Mouse (Mus musculus) stomach, postnatal 0 days (tissue): ENCODE data around the gene Zbp1. TPM values are rescaled to one million over a fixed set of nuclear protein-coding genes. Genes with fewer than 3 reads are reported as not detected.

Source experiments
- ATAC-seq: fragments of 200-750 bp; cut with Nextera tagmentation; 2 replicates; pipeline ENCODE4 v1.8.0; 2017; ENCODE audit not compliant: low FRiP score, low TSS enrichment
- DNase-seq: peaks from one replicate; pipeline ENCODE4 v3.0.0-alpha.2; 2016; ENCODE audit warnings: low spot score
- H3K27ac ChIP-seq: fragments of 300-500 bp; sonication (generic); replicated peaks from 2 replicates; pipeline ENCODE4 v1.5.1; 2014; ENCODE audit warnings: mild to moderate bottlenecking, control low read depth
- H3K27me3 ChIP-seq: fragments of 300-500 bp; sonication (generic); 2 replicates; pipeline ENCODE4 v1.6.1; 2014; ENCODE audit warnings: low read length; ENCODE audit not compliant: control insufficient read depth, insufficient read depth
- H3K36me3 ChIP-seq: fragments of 300-500 bp; sonication (generic); 2 replicates; pipeline ENCODE4 v1.6.1; 2014; ENCODE audit warnings: low read length, mixed read lengths; ENCODE audit not compliant: control insufficient read depth, insufficient read depth
- H3K4me1 ChIP-seq: fragments of 300-500 bp; sonication (generic); replicated peaks from 2 replicates; pipeline ENCODE4 v1.6.1; 2014; ENCODE audit warnings: antibody characterized with exemption; ENCODE audit not compliant: control insufficient read depth, insufficient read depth
- H3K4me2 ChIP-seq: fragments of 300-500 bp; sonication (generic); replicated peaks from 2 replicates; pipeline ENCODE4 v1.6.1; 2014; ENCODE audit warnings: low read depth, mild to moderate bottlenecking, control low read depth, moderate library complexity
- H3K4me3 ChIP-seq: fragments of 300-500 bp; sonication (generic); 2 replicates; pipeline ENCODE4 v1.5.1; 2014; ENCODE audit warnings: low read depth, low read length, control low read depth
- H3K9ac ChIP-seq: fragments of 300-500 bp; sonication (generic); 2 replicates; pipeline ENCODE4 v1.6.1; 2014; ENCODE audit warnings: mild to moderate bottlenecking, low read length, control low read depth, mixed read lengths
- H3K9me3 ChIP-seq: fragments of 300-500 bp; sonication (generic); 2 replicates; pipeline ENCODE4 v1.6.1; 2016; ENCODE audit warnings: low read length; ENCODE audit not compliant: control insufficient read depth
- CTCF ChIP-seq: IDR thresholded peaks from 2 replicates; pipeline ENCODE4 v1.5.1; 2016; ENCODE audit warnings: antibody characterized with exemption, low read depth, mild to moderate bottlenecking, moderate library complexity
- EP300 ChIP-seq: optimal IDR thresholded peaks from 2 replicates; pipeline ENCODE3; 2016; ENCODE audit warnings: antibody characterized with exemption
- WGBS: fragments of 180-500 bp; shearing (Covaris S2); extraction: QIAGEN DNeasy Blood & Tissue Kit; methylation state at CpG from one replicate; pipeline ENCODE4 v1.1.7; 2014; 5-methylcytosine and 5-hydroxymethylcytosine counted together
- polyA plus RNA-seq: library from polyadenylated mRNA; unstranded; fragments of >200 nt; fragmentation: Nextera tagmentation; extraction: Ambion mirVana; gene quantifications from 2 replicates; pipeline ENCODE4 v1.2.1, GENCODE M21; 2015

Gene Zbp1
- polyA plus RNA-seq, 1 experiment from 2014 or later: 5.0 TPM

GRCm38 (mm10) chr2:173183311-173183710 lies 35.4 kb downstream of the Zbp1 start:
- no peak overlapping the region for H3K4me3 ChIP-seq
- H3K27me3 ChIP-seq: no peaks in the 10 kb centered on the region
- no peaks in the 10 kb centered on the region for H3K9me3 ChIP-seq
- H3K36me3 ChIP-seq: no peaks in the 10 kb centered on the region
- H3K9ac ChIP-seq: no peak overlapping the region
- H3K4me2 ChIP-seq: no peak overlapping the region
- no peak for ATAC-seq
- TF ChIP-seq CTCF (no peak), EP300 (no peak)
- H3K4me1 ChIP-seq: no peaks in the 10 kb centered on the region
- H3K27ac ChIP-seq: no peak overlapping the region
- 89% methylated on average over 10 of the region's 10 CpGs for WGBS
- no peak for DNase-seq

GRCm38 (mm10) chr2:173182796-173183195 lies 35.9 kb downstream of the Zbp1 start:
- H3K27ac ChIP-seq: no peak overlapping the region
- 87% methylated on average over 7 of the region's 7 CpGs for WGBS
- H3K27me3 ChIP-seq: no peaks in the 10 kb centered on the region
- H3K4me1 ChIP-seq: no peaks in the 10 kb centered on the region
- H3K36me3 ChIP-seq: no peaks in the 10 kb centered on the region
- no peak overlapping the region for H3K4me2 ChIP-seq
- ATAC-seq: no peak
- H3K9ac ChIP-seq: no peak overlapping the region
- no peaks in the 10 kb centered on the region for H3K9me3 ChIP-seq
- DNase-seq: no peak
- no peak for TF ChIP-seq EP300
- no peak for TF ChIP-seq CTCF
- no peak overlapping the region for H3K4me3 ChIP-seq

GRCm38 (mm10) chr2:173181901-173182300 lies 36.8 kb downstream of the Zbp1 start:
- 93% methylated on average over 7 of the region's 7 CpGs for WGBS
- H3K9ac ChIP-seq: no peak overlapping the region
- ATAC-seq (no peak), DNase-seq (no peak)
- H3K4me3 ChIP-seq: no peak overlapping the region
- H3K4me1 ChIP-seq: no peaks in the 10 kb centered on the region
- no peaks in the 10 kb centered on the region for H3K27me3 ChIP-seq
- H3K27ac ChIP-seq: no peak overlapping the region
- H3K4me2 ChIP-seq: no peak overlapping the region
- H3K9me3 ChIP-seq: no peaks in the 10 kb centered on the region
- no peaks in the 10 kb centered on the region for H3K36me3 ChIP-seq
- TF ChIP-seq CTCF (no peak), EP300 (no peak)

GRCm38 (mm10) chr2:173181486-173181885 lies 37.2 kb downstream of the Zbp1 start:
- H3K4me2 ChIP-seq: no peak overlapping the region
- no peaks in the 10 kb centered on the region for H3K36me3 ChIP-seq
- H3K9ac ChIP-seq: no peak overlapping the region
- H3K9me3 ChIP-seq: no peaks in the 10 kb centered on the region
- no peak for DNase-seq
- no peak for ATAC-seq
- 76% methylated on average over 4 of the region's 5 CpGs for whole genome bisulfite sequencing
- H3K27ac ChIP-seq: no peak overlapping the region
- no peak overlapping the region for H3K4me3 ChIP-seq
- TF ChIP-seq EP300 (no peak), CTCF (no peak)
- no peaks in the 10 kb centered on the region for H3K4me1 ChIP-seq
- H3K27me3 ChIP-seq: no peaks in the 10 kb centered on the region

GRCm38 (mm10) chr2:173180721-173181388 lies 37.9 kb downstream of the Zbp1 start:
- H3K4me3 ChIP-seq: no peak overlapping the region
- no peaks in the 10 kb centered on the region for H3K4me1 ChIP-seq
- no peaks in the 10 kb centered on the region for H3K36me3 ChIP-seq
- no peak for DNase-seq
- H3K27ac ChIP-seq: no peak overlapping the region
- WGBS: 73% methylated on average over 11 of the region's 11 CpGs
- no peaks in the 10 kb centered on the region for H3K9me3 ChIP-seq
- H3K4me2 ChIP-seq: no peak overlapping the region
- no peak for ATAC-seq
- H3K9ac ChIP-seq: no peak overlapping the region
- TF ChIP-seq EP300: no peak
- no peak for TF ChIP-seq CTCF
- H3K27me3 ChIP-seq: no peaks in the 10 kb centered on the region

GRCm38 (mm10) chr2:173180026-173180425 lies 38.7 kb downstream of the Zbp1 start:
- Histone ChIP-seq H3K4me3 (no peak overlapping the region), H3K9ac (no peak overlapping the region), H3K27ac (no peak overlapping the region), H3K9me3 (no peaks in the 10 kb centered on the region), H3K27me3 (no peaks in the 10 kb centered on the region), H3K36me3 (no peaks in the 10 kb centered on the region), H3K4me2 (no peak overlapping the region), H3K4me1 (no peaks in the 10 kb centered on the region)
- ATAC-seq: no peak
- 78% methylated on average over 4 of the region's 4 CpGs for WGBS
- TF ChIP-seq EP300 (no peak), CTCF (0 out of 2 replicates have a peak, but pooled peaks have one; percentile 14)
- no peak for DNase-seq
